Mouse (Mus musculus): Measurements from ENCODE around the gene Actl10.

The Actl10 gene

GRCm38 (mm10) chr2:154551476-154551875 lies at the start of gene Actl10:
TSS of gene Actl10 (plus strand) at chr2:154551776.
- no peak for DNase-seq (ENCODE audit: low read depth, low spot score)

- no peak for DNase-seq (ENCODE audit: low read depth, low spot score)
These were observed 44.5 kb upstream of the Actl10 start for GRCm38 (mm10) chr2:154507076-154507475.

- peak; percentile 47 for DNase-seq (ENCODE audit: low read depth, low spot score)
These were observed 43.9 kb upstream of the Actl10 start for GRCm38 (mm10) chr2:154507566-154508283.

- DNase-seq (ENCODE audit: low read depth, low spot score), result no peak
These were observed 43.1 kb upstream of the Actl10 start for GRCm38 (mm10) chr2:154508450-154508849.

GRCm38 (mm10) chr2:154510141-154510540 lies 41.4 kb upstream of the Actl10 start:
- no peak for DNase-seq (ENCODE audit: low read depth, low spot score)

GRCm38 (mm10) chr2:154516944-154517343 lies 34.6 kb upstream of the Actl10 start:
- no peak for DNase-seq (ENCODE audit: low read depth, low spot score)

GRCm38 (mm10) chr2:154517424-154517823 lies 34.2 kb upstream of the Actl10 start:
- no peak for DNase-seq (ENCODE audit: low read depth, low spot score)

- DNase-seq (ENCODE audit: low read depth, low spot score), result no peak
These were observed 30.1 kb upstream of the Actl10 start for GRCm38 (mm10) chr2:154521449-154521848.

- DNase-seq (ENCODE audit: low read depth, low spot score), result no peak
These were observed 29.2 kb upstream of the Actl10 start for GRCm38 (mm10) chr2:154522334-154522733.

GRCm38 (mm10) chr2:154525285-154525684 lies 26.3 kb upstream of the Actl10 start:
- DNase-seq (ENCODE audit: low read depth, low spot score), result no peak

- no peak for DNase-seq (ENCODE audit: low read depth, low spot score)
These were observed 25.0 kb upstream of the Actl10 start for GRCm38 (mm10) chr2:154526531-154526930.

GRCm38 (mm10) chr2:154532888-154533287 lies 18.7 kb upstream of the Actl10 start:
- peak; percentile 38 for DNase-seq (ENCODE audit: low read depth, low spot score)

- DNase-seq (ENCODE audit: low read depth, low spot score), result no peak
These were observed 16.8 kb upstream of the Actl10 start for GRCm38 (mm10) chr2:154534704-154535270.

- DNase-seq (ENCODE audit: low read depth, low spot score), result no peak
These were observed 13.3 kb upstream of the Actl10 start for GRCm38 (mm10) chr2:154538310-154538709.

GRCm38 (mm10) chr2:154538710-154539109 lies 12.9 kb upstream of the Actl10 start:
- DNase-seq (ENCODE audit: low read depth, low spot score), result no peak

GRCm38 (mm10) chr2:154539720-154540119 lies 11.9 kb upstream of the Actl10 start:
- peak; percentile 58 for DNase-seq (ENCODE audit: low read depth, low spot score)

GRCm38 (mm10) chr2:154541630-154542029 lies 9.9 kb upstream of the Actl10 start:
- no peak for DNase-seq (ENCODE audit: low read depth, low spot score)

- no peak for DNase-seq (ENCODE audit: low read depth, low spot score)
These were observed 7.8 kb upstream of the Actl10 start for GRCm38 (mm10) chr2:154543567-154544347.

GRCm38 (mm10) chr2:154546711-154547110 lies 4.9 kb upstream of the Actl10 start, which contains the start of gene 1700003F12Rik:
TSS of gene 1700003F12Rik (plus strand) at chr2:154547085.
- DNase-seq (ENCODE audit: low read depth, low spot score), result no peak

- DNase-seq (ENCODE audit: low read depth, low spot score), result no peak
These were observed 2.9 kb upstream of the Actl10 start for GRCm38 (mm10) chr2:154548688-154549087.

- DNase-seq (ENCODE audit: low read depth, low spot score), result peak; percentile 86
These were observed 2.3 kb upstream of the Actl10 start for GRCm38 (mm10) chr2:154549127-154549885.

- no peak for DNase-seq (ENCODE audit: low read depth, low spot score)
These were observed 1.7 kb upstream of the Actl10 start for GRCm38 (mm10) chr2:154549886-154550189.

Measured in ZHBTc4 (cell line).